Mouse (Mus musculus): ENCODE data around the gene Ensa. TPM values are rescaled to one million over a fixed set of nuclear protein-coding genes. Genes with fewer than 3 reads are reported as not detected.

Ensa gene
- polyA plus RNA-seq, 1 experiment from 2014 or later: 69.7 TPM

DNA sequence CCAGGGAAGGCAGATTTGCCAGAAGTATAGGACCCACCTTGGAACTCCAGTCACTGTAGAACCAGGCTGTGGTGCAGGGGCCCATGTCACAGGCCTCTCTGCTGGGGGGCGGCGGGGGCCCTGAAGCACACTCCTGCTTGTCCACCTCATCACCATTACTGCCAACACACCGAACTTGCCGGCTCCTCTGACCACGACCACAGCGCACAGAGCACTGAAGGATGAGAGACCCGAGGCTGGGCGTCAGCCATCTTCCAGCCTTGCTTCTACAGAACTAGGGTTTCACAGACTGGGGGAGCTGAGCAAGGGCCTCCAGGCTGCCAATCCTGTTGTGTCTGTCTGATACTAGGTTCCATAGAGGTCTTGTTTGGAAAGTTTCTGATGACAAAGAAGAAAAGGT is 54.8 kb downstream of the Ensa start:
- WGBS: 94% methylated on average over 8 of the region's 8 CpGs
- Histone ChIP-seq H3K9me3 (replicated peaks; ENCODE audit: control insufficient read depth, low read length) (no peaks in the 10 kb centered on the region), H3K4me3 (ENCODE audit: low read depth, low read length) (no peak overlapping the region), H3K36me3 (replicated peaks; ENCODE audit: control insufficient read depth, insufficient read depth, low read depth, low read length) (no peaks in the 10 kb centered on the region; the same call in 1 of the 2 replicates), H3K9ac (replicated peaks; ENCODE audit: low read length) (no peak overlapping the region), H3K4me1 (ENCODE audit: control insufficient read depth, insufficient read depth, low read length) (peaks cover 5% of the 10 kb centered on the region), H3K27me3 (ENCODE audit: control insufficient read depth, insufficient read depth, low read length) (no peaks in the 10 kb centered on the region), H3K27ac (replicated peaks; ENCODE audit: low read depth, low read length) (no peak overlapping the region), H3K4me2 (ENCODE audit: low read depth, low read length) (no peak overlapping the region)
- no peak for DNase-seq (ENCODE audit: low spot score)
- no peak for ATAC-seq (replicated peaks; ENCODE audit: insufficient number of reproducible peaks, low FRiP score, low TSS enrichment, low read depth)

DNA sequence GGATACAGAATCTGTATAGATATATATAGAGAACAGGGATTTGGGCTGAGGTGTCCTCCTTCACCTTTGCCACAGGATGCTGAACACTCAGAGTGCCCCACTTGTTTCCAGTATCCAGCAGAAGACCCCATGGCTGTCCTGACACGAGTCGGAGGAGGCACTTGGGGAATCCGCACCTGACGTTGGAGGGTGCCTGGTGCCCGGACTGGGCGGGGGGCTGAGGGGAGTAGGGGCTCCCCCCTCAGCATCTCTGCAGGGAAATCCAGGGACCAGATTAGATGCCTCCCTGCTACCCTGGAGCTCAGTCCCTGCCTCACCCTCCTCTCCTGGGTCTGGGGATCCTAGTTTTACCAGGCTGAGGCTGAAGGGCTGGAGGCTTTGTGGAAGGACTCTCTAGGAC is 55.9 kb downstream of the Ensa start:
- WGBS: 83% methylated on average over 6 of the region's 6 CpGs
- Histone ChIP-seq H3K4me2 (ENCODE audit: low read depth, low read length) (no peak overlapping the region; the same call in 1 of the 2 replicates), H3K4me1 (ENCODE audit: control insufficient read depth, insufficient read depth, low read length) (peaks cover 2% of the 10 kb centered on the region), H3K36me3 (replicated peaks; ENCODE audit: control insufficient read depth, insufficient read depth, low read depth, low read length) (no peaks in the 10 kb centered on the region; the same call in 1 of the 2 replicates), H3K4me3 (ENCODE audit: low read depth, low read length) (no peak overlapping the region), H3K9me3 (replicated peaks; ENCODE audit: control insufficient read depth, low read length) (no peaks in the 10 kb centered on the region), H3K27ac (replicated peaks; ENCODE audit: low read depth, low read length) (no peak overlapping the region), H3K9ac (replicated peaks; ENCODE audit: low read length) (no peak overlapping the region), H3K27me3 (ENCODE audit: control insufficient read depth, insufficient read depth, low read length) (no peaks in the 10 kb centered on the region)
- DNase-seq (ENCODE audit: low spot score): no peak
- no peak for ATAC-seq (replicated peaks; ENCODE audit: insufficient number of reproducible peaks, low FRiP score, low TSS enrichment, low read depth)

DNA sequence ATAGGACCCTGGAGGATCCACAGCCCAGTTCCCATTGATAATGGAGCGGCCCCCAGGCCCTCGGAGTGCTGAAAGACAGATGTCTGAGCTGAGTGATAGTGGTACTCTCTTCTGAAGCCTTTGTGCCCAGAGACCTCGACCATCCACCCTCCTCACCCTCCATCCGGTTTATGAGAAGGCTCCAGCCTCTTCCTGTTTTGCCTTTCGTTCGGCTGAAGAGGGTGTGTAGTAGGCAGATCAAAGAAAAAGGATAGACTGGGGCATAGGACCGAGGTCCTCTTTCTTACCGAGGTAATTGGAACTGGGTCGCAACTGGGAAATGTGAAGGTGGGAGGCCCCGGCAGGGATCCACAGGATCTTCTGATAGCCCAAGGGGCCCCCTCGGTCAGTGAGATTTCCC is 56.6 kb downstream of the Ensa start:
- DNase-seq (ENCODE audit: low spot score) (no peak), ATAC-seq (replicated peaks; ENCODE audit: insufficient number of reproducible peaks, low FRiP score, low TSS enrichment, low read depth) (no peak)
- WGBS: 50% methylated on average over 11 of the region's 11 CpGs
- Histone ChIP-seq H3K27me3 (ENCODE audit: control insufficient read depth, insufficient read depth, low read length) (no peaks in the 10 kb centered on the region), H3K9ac (replicated peaks; ENCODE audit: low read length) (0 out of 2 replicates have a peak overlapping the region, but pooled peaks have one; percentile 18), H3K4me2 (ENCODE audit: low read depth, low read length) (no peak overlapping the region; the same call in 1 of the 2 replicates), H3K4me3 (ENCODE audit: low read depth, low read length) (no peak overlapping the region), H3K27ac (replicated peaks; ENCODE audit: low read depth, low read length) (no peak overlapping the region), H3K4me1 (ENCODE audit: control insufficient read depth, insufficient read depth, low read length) (peaks cover 2% of the 10 kb centered on the region), H3K36me3 (replicated peaks; ENCODE audit: control insufficient read depth, insufficient read depth, low read depth, low read length) (no peaks in the 10 kb centered on the region; the same call in 1 of the 2 replicates), H3K9me3 (replicated peaks; ENCODE audit: control insufficient read depth, low read length) (no peaks in the 10 kb centered on the region)

Other genes with a start within 250 kb of the Ensa start
- not detected in 2 replicates for gene 4930558C23Rik, start 222.2 kb upstream of the Ensa start, polyA plus RNA-seq (2014; fragmentation: Nextera tagmentation; extraction: Ambion mirVana)
- gene Arnt, start 190.6 kb upstream of the Ensa start, polyA plus RNA-seq (2014; fragmentation: Nextera tagmentation; extraction: Ambion mirVana): 28.7 and 29.3 TPM in 2 replicates
- gene Ctsk, start 125.7 kb upstream of the Ensa start, polyA plus RNA-seq (2014; fragmentation: Nextera tagmentation; extraction: Ambion mirVana): 11.6 and 13.2 TPM in 2 replicates
- gene Ctss, start 98.2 kb upstream of the Ensa start, polyA plus RNA-seq (2014; fragmentation: Nextera tagmentation; extraction: Ambion mirVana): 10.8 and 11.0 TPM in 2 replicates
- gene Hormad1, start 65.3 kb upstream of the Ensa start, polyA plus RNA-seq (2014; fragmentation: Nextera tagmentation; extraction: Ambion mirVana): not detected in 2 replicates
- 41.5 and 43.0 TPM in 2 replicates for gene Golph3l, start 36.1 kb upstream of the Ensa start, polyA plus RNA-seq (2014; fragmentation: Nextera tagmentation; extraction: Ambion mirVana)
- gene Mcl1, start 33.8 kb downstream of the Ensa start, polyA plus RNA-seq (2014; fragmentation: Nextera tagmentation; extraction: Ambion mirVana): 77.1 and 83.3 TPM in 2 replicates
- gene Adamtsl4, start 62.9 kb downstream of the Ensa start, polyA plus RNA-seq (2014; fragmentation: Nextera tagmentation; extraction: Ambion mirVana): 0.55 and 0.71 TPM in 2 replicates
- gene Ecm1, start 114.6 kb downstream of the Ensa start, polyA plus RNA-seq (2014; fragmentation: Nextera tagmentation; extraction: Ambion mirVana): 5.1 and 6.1 TPM in 2 replicates
- 47.7 and 53.1 TPM in 2 replicates for gene Tars2, start 135.2 kb downstream of the Ensa start, polyA plus RNA-seq (2014; fragmentation: Nextera tagmentation; extraction: Ambion mirVana)
- gene Rprd2, start 193.9 kb downstream of the Ensa start, polyA plus RNA-seq (2014; fragmentation: Nextera tagmentation; extraction: Ambion mirVana): 21.5 and 24.4 TPM in 2 replicates
- gene Prpf3, start 230.9 kb downstream of the Ensa start, polyA plus RNA-seq (2014; fragmentation: Nextera tagmentation; extraction: Ambion mirVana): 69.4 and 70.6 TPM in 2 replicates
- gene Mrps21, start 246.5 kb downstream of the Ensa start, polyA plus RNA-seq (2014; fragmentation: Nextera tagmentation; extraction: Ambion mirVana): 331 and 337 TPM in 2 replicates

Measured in embryonic facial prominence, embryonic 11.5 days (tissue).